Mouse (Mus musculus) embryonic facial prominence, embryonic 13.5 days (tissue): Measurements from ENCODE around the gene Wasf2. TPM values are rescaled to one million over a fixed set of nuclear protein-coding genes. Genes with fewer than 3 reads are reported as not detected.
A peak's percentile ranks its signal among the peaks of the same experiment; 100 is the strongest.

Experiments
- ATAC-seq: fragments of 200-750 bp; cut with Nextera tagmentation; 2 replicates; pipeline ENCODE4 v1.8.0; 2017; ENCODE audit warnings: low read depth; ENCODE audit not compliant: insufficient number of reproducible peaks, insufficient read depth, low FRiP score, low TSS enrichment
- H3K27ac ChIP-seq: fragments of 300-500 bp; sonication (generic); 2 replicates; pipeline ENCODE4 v1.5.1; 2015; ENCODE audit warnings: moderate library complexity, mild to moderate bottlenecking, inconsistent platforms
- H3K27me3 ChIP-seq: fragments of 300-500 bp; sonication (generic); 2 replicates; pipeline ENCODE4 v1.6.1; 2015; ENCODE audit warnings: mild to moderate bottlenecking, inconsistent platforms
- H3K36me3 ChIP-seq: fragments of 300-500 bp; sonication (generic); 2 replicates; pipeline ENCODE4 v1.6.1; 2015; ENCODE audit warnings: mild to moderate bottlenecking, inconsistent platforms
- H3K4me1 ChIP-seq: fragments of 300-500 bp; sonication (generic); 2 replicates; pipeline ENCODE4 v1.6.1; 2015; ENCODE audit warnings: inconsistent platforms
- H3K4me2 ChIP-seq: fragments of 300-500 bp; sonication (generic); 2 replicates; pipeline ENCODE4 v1.6.1; 2015; ENCODE audit warnings: moderate library complexity, mild to moderate bottlenecking, inconsistent platforms
- H3K4me3 ChIP-seq: fragments of 300-500 bp; sonication (generic); 2 replicates; pipeline ENCODE4 v1.5.1; 2015; ENCODE audit warnings: mild to moderate bottlenecking, inconsistent platforms
- H3K9ac ChIP-seq: fragments of 300-500 bp; sonication (generic); 2 replicates; pipeline ENCODE4 v1.6.1; 2015; ENCODE audit warnings: mild to moderate bottlenecking, inconsistent platforms
- H3K9me3 ChIP-seq: fragments of 300-500 bp; sonication (generic); 2 replicates; pipeline ENCODE4 v1.6.1; 2016; ENCODE audit warnings: inconsistent platforms
- WGBS: fragments of 180-500 bp; shearing (Covaris S2); methylation state at CpG from one replicate; pipeline ENCODE4 v1.1.7; 2015; ENCODE audit warnings: mixed read lengths; 5-methylcytosine and 5-hydroxymethylcytosine counted together
- polyA plus RNA-seq: library from polyadenylated mRNA; unstranded; fragments of >200 nt; fragmentation: Nextera tagmentation; extraction: Ambion mirVana; gene quantifications from 2 replicates; pipeline ENCODE4 v1.2.1, GENCODE M21; 2015

Gene Wasf2
- polyA plus RNA-seq, 1 experiment from 2014 or later = 142 TPM

DNA sequence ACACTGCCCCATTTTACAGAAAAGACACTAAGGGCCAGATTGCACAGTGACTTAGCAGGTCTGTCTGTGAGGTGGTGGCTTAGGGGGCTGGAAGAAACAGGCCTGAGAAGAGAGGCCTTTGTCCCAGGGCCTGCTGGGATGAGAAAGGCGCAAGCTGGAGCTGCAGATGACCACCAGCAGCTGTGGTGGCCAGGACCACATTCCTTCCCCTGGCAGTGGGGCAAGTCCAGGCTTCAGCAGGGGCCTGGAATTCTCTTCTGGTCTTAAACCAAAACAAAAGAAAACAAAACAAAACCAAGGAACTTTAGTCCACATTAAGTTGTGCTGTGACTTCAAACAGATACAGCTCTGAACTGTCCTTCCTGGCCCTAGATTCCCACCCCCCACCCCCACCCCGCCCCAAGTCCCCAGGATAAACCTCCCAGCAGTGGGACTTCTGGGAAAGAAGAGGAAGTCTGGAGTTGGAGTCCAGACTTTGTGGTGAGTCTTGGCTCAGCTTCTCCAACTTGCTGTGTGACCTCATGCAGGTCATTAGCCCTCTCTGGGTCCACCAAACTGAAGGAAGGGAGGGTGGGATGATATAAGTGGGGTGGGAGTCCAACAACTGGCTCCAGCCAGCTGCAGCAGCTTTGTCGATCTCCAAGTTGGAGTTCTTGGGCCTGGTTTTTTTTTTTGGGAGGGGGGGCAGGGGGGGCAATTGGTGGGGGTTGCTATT lies 13.4 kb upstream of the Wasf2 start:
- Histone ChIP-seq H3K27me3 (no peaks in the 10 kb centered on the region), H3K4me3 (no peak overlapping the region), H3K9ac (0 out of 2 replicates have a peak overlapping the region, but pooled peaks have one; percentile 32), H3K36me3 (no peaks in the 10 kb centered on the region), H3K4me2 (peak overlapping the region; percentile 45), H3K4me1 (peaks cover 65% of the 10 kb centered on the region), H3K27ac (peak overlapping the region; percentile 98), H3K9me3 (no peaks in the 10 kb centered on the region)
- ATAC-seq = no peak
- 27% methylated on average over 3 of the region's 3 CpGs for WGBS

GRCm38 (mm10) chr4:133117556-133118411 lies 12.5 kb upstream of the Wasf2 start:
- H3K9me3 ChIP-seq = no peaks in the 10 kb centered on the region
- H3K4me2 ChIP-seq = peak overlapping the region; percentile 45
- no peaks in the 10 kb centered on the region for H3K27me3 ChIP-seq
- ATAC-seq = peak; percentile 60; the same call in 1 of the 2 replicates
- WGBS = 4% methylated on average over 18 of the region's 18 CpGs
- H3K36me3 ChIP-seq = no peaks in the 10 kb centered on the region
- H3K4me1 ChIP-seq = peaks cover 59% of the 10 kb centered on the region
- H3K27ac ChIP-seq = peak overlapping the region; percentile 98
- peak overlapping the region; percentile 6; the same call in 1 of the 2 replicates for H3K4me3 ChIP-seq
- H3K9ac ChIP-seq = peak overlapping the region; percentile 58

DNA sequence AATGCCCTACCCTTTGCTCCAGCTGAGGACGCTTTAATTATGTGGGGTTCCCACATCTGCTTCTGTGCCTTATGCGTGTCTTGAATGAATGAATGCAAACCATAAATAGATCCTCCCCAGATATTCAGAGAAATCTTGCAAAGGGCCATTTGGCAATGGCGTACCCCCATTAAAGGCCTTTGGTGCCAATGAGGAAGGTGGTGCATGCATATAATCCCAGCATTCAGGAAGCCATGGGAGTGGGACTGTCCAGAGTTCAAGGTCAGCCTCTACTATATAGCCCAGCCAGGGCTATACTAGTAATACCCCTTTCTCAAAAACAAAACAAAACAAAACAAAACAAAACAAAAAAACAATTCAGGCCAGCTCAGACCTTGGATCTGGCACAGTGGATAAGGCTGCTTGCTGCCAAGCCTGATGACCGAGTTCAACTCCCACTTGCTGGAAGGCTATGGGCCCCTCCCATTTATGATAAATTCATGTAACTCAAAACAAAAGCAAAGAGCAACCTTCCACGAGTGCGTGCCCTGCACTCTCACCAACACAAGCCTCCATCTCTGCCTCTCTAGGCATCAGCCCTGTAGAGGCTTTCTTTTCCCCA lies 11.4 kb upstream of the Wasf2 start:
- peak overlapping the region; percentile 66 for H3K27ac ChIP-seq
- H3K9me3 ChIP-seq = no peaks in the 10 kb centered on the region
- WGBS = 77% methylated on average over 6 of the region's 6 CpGs
- H3K9ac ChIP-seq = no peak overlapping the region
- H3K4me3 ChIP-seq = no peak overlapping the region
- H3K27me3 ChIP-seq = no peaks in the 10 kb centered on the region
- H3K4me1 ChIP-seq = peaks cover 51% of the 10 kb centered on the region
- H3K4me2 ChIP-seq = no peak overlapping the region
- H3K36me3 ChIP-seq = no peaks in the 10 kb centered on the region
- no peak for ATAC-seq

GRCm38 (mm10) chr4:133119579-133119978 lies 10.7 kb upstream of the Wasf2 start:
- H3K4me2 ChIP-seq = no peak overlapping the region
- no peaks in the 10 kb centered on the region for H3K36me3 ChIP-seq
- 0 out of 2 replicates have a peak, but pooled peaks cover 4% of the 10 kb centered on the region for H3K9me3 ChIP-seq
- no peak overlapping the region for H3K4me3 ChIP-seq
- no peaks in the 10 kb centered on the region for H3K27me3 ChIP-seq
- 82% methylated on average over 6 of the region's 6 CpGs for WGBS
- no peak overlapping the region for H3K9ac ChIP-seq
- ATAC-seq = no peak
- H3K27ac ChIP-seq = peak overlapping the region; percentile 57; the same call in 1 of the 2 replicates
- H3K4me1 ChIP-seq = peaks cover 51% of the 10 kb centered on the region

DNA sequence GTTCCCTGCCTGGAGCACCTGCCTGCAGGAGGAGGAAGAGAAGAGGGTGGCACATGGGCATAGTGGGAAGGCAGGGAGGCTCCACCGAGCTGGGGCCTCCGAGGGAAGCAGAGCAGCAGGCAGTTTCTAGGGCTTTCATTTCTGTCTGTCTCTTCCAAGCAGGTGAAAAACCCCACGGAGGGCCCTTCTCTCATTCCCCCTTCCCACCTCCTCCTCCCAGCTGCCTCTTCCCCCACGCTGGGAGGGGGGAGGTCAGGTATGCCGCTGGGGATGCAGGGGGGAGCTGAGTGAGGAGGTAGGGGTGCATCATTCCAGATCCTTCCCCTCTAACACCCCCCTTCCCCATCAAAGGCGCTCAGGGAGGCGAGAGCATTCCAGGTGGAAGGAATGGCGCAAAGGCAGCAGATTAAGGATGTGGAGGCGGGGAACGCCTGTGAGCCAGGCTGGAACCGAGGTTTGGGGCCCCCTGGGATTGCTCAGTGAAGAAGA lies 9.4 kb upstream of the Wasf2 start:
- no peaks in the 10 kb centered on the region for H3K27me3 ChIP-seq
- no peak for ATAC-seq
- 0 out of 2 replicates have a peak, but pooled peaks cover 4% of the 10 kb centered on the region for H3K9me3 ChIP-seq
- H3K27ac ChIP-seq = peak overlapping the region; percentile 69
- WGBS = 10% methylated on average over 10 of the region's 11 CpGs
- peak overlapping the region; percentile 46; the same call in 1 of the 2 replicates for H3K9ac ChIP-seq
- H3K4me1 ChIP-seq = peaks cover 47% of the 10 kb centered on the region
- H3K36me3 ChIP-seq = no peaks in the 10 kb centered on the region
- peak overlapping the region; percentile 39 for H3K4me2 ChIP-seq
- H3K4me3 ChIP-seq = no peak overlapping the region

- Histone ChIP-seq H3K4me1 (peaks cover 42% of the 10 kb centered on the region), H3K27ac (no peak overlapping the region), H3K4me3 (no peak overlapping the region), H3K36me3 (no peaks in the 10 kb centered on the region), H3K9me3 (0 out of 2 replicates have a peak, but pooled peaks cover 4% of the 10 kb centered on the region), H3K9ac (no peak overlapping the region), H3K27me3 (no peaks in the 10 kb centered on the region), H3K4me2 (no peak overlapping the region)
- WGBS = 69% methylated on average over 1 of the region's 1 CpGs
- ATAC-seq = no peak
These were observed 8.9 kb upstream of the Wasf2 start for GRCm38 (mm10) chr4:133121416-133121815.

DNA sequence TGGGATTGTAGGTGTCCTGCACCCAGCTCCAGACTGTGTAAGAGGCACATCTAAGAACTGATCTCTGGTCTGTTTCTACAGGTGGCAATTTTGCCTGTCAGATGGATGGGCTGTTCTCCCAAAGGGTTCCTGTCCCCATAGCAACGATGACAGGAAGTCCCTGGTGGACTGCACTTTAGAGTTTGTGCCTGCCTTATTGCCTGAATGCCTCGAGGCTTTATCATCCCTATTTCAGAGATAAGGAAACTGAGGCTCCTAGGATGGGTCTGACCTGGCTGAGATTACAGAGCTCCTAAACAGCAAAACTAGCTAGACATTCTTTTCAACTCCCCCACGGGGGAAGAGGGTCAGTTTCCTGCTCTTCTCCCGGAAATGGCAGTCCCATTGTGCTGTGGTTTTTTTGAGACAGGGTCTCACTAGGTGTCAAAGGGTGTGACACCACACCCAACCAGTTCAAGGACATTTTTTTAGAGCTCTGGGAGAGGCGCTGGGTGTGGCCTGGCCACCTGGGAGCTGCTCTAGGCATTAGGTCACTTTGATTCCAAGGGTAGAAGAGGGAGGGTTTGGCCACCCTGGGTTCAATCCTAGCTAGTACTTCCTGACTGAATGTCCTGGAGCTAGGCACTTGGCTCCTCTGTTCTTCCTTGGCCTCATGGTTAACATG lies 8.2 kb upstream of the Wasf2 start:
- Histone ChIP-seq H3K9ac (no peak overlapping the region), H3K36me3 (no peaks in the 10 kb centered on the region), H3K4me2 (no peak overlapping the region), H3K4me1 (peaks cover 35% of the 10 kb centered on the region), H3K4me3 (no peak overlapping the region), H3K9me3 (0 out of 2 replicates have a peak, but pooled peaks cover 4% of the 10 kb centered on the region), H3K27me3 (no peaks in the 10 kb centered on the region), H3K27ac (no peak overlapping the region)
- no peak for ATAC-seq
- 31% methylated on average over 5 of the region's 5 CpGs for WGBS

DNA sequence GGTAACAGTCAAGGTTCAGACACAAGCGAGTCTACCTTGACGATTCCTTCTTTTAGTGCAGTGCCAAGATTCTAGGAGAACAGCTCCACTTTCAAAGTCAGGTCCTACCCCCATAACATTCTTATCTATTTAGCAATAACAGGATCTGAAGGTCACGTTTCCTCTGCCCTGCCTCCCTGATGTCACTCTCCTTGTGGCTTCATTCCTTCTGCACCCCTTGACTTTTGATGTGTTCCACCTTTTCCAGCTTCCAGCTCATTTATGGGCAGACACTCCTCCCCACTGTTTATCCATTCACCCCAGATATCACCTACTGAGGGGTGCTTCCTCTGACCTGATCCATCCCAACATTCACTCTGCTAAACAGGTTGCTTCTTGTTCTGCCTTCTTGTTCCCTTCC lies 3.2 kb upstream of the Wasf2 start:
- Histone ChIP-seq H3K9me3 (0 out of 2 replicates have a peak, but pooled peaks cover 4% of the 10 kb centered on the region), H3K9ac (no peak overlapping the region), H3K36me3 (no peaks in the 10 kb centered on the region), H3K4me2 (no peak overlapping the region), H3K4me3 (no peak overlapping the region), H3K4me1 (peaks cover 16% of the 10 kb centered on the region), H3K27ac (no peak overlapping the region), H3K27me3 (no peaks in the 10 kb centered on the region)
- ATAC-seq = no peak
- 71% methylated on average over 3 of the region's 3 CpGs for WGBS

- H3K36me3 ChIP-seq = no peaks in the 10 kb centered on the region
- no peak overlapping the region for H3K9ac ChIP-seq
- 82% methylated on average over 4 of the region's 4 CpGs for WGBS
- H3K4me1 ChIP-seq = peaks cover 21% of the 10 kb centered on the region
- no peak overlapping the region for H3K4me3 ChIP-seq
- no peak overlapping the region for H3K4me2 ChIP-seq
- H3K9me3 ChIP-seq = 0 out of 2 replicates have a peak, but pooled peaks cover 4% of the 10 kb centered on the region
- H3K27ac ChIP-seq = no peak overlapping the region
- no peak for ATAC-seq
- no peaks in the 10 kb centered on the region for H3K27me3 ChIP-seq
These were observed 2.4 kb upstream of the Wasf2 start for GRCm38 (mm10) chr4:133127894-133128293.

- Histone ChIP-seq H3K4me2 (peak overlapping the region; percentile 92), H3K4me1 (peaks cover 24% of the 10 kb centered on the region), H3K27me3 (no peaks in the 10 kb centered on the region), H3K36me3 (peaks cover 5% of the 10 kb centered on the region; the same call in 1 of the 2 replicates), H3K27ac (peak overlapping the region; percentile 76), H3K9ac (peak overlapping the region; percentile 70), H3K9me3 (peaks cover 4% of the 10 kb centered on the region; the same call in 1 of the 2 replicates), H3K4me3 (peak overlapping the region; percentile 99)
- no peak for ATAC-seq
- WGBS = 51% methylated on average over 11 of the region's 11 CpGs
These were observed 914 bp upstream of the Wasf2 start for GRCm38 (mm10) chr4:133129391-133129790.
